Mouse (Mus musculus): ENCODE data around the gene Olfr1163. TPM values are rescaled to one million over a fixed set of nuclear protein-coding genes. Genes with fewer than 3 reads are reported as not detected.

Olfr1163 gene
- not detected in 2 replicates for polyA plus RNA-seq (2012; rRNA removed; ENCODE audit: low replicate concordance)

DNA sequence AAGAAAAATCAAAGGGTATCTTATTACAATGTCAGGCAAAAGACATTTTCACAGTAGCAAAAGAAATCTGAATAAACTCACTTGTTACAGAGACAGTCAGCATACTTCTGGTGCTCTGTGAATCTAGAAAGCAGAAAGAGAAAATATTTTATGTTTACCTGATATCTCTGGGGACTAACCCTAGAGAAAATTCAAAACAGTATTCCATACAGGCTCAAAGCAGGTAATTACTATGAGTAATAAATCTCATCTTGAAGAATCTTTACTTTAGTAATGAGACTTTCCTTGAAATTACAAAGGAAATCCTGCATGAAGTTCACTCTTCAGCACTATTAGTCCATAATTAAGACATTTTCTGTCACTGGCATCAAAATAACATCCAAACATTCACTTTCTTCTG, at the start of gene Olfr1163:
TSS of gene Olfr1163 (minus strand) at position 101 of the 400 bp plus-strand sequence.

DNA sequence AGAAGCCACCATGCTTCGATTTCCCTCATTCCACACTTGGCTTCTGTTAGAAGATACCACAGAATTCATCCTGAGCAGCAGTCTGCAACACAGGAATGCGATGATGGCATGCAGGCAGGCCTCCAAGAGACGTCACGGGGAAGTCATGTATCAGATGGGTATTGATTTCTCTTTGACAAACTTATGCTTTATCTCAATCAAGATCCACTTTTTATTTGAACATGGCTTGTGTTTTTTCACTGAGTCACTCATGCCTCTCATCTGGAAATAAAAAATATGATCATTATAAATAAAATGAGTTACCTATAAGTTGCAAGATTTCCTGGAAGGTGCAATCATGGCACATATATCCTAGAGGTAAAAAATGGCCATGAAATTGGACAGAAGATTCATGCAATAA, 22.2 kb upstream of the Olfr1163 start, which contains the start of gene Olfr1164:
TSS of gene Olfr1164 (minus strand) at position 101 of the 400 bp plus-strand sequence.

DNA sequence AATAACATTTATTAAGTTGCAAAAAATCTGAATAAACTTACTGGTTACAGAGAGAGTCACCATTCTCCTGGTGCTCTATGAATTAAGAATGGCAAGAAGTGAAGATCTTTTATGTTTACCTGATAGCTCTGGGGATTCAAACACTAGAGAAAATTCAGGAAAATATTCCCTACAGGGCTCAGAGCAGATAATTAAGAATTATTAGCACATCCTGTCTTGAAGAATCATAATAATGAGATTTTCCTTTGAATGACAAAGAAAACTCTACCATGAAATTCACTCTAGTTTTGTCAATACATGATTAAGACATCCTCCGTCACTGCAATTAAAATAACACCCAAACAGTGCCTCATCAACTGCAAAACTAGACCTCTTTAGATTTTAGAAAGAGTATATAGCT, 20.6 kb downstream of the Olfr1163 start, which contains the start of gene Olfr1162:
TSS of gene Olfr1162 (minus strand) at position 101 of the 400 bp plus-strand sequence.

DNA sequence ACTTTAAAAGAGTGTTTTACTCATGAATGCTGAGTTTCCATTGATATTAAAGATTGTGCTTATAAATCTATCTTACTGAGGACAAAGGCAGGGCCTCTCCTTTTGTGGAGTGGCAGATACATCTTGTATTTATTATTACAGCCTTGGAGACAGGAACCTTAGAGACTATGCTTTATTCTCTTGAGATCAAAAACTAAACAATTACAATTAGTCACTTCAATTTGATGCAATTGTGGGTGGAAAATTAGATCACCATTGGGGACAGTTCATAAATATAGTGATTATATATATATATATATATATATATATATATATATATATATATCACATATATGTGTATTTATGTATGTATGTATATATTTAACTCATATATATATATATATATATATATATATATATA, 34.0 kb downstream of the Olfr1163 start, which contains the start of gene Olfr73:
TSS of gene Olfr73 (minus strand) at position 101 of the 400 bp plus-strand sequence.

GRCm38 (mm10) chr2:88022474-88022873, 49.2 kb downstream of the Olfr1163 start, which contains the start of gene Olfr1161:
Gene Olfr1161, plus strand, starts transcription at chr2:88022774.

Other genes with a start within 250 kb of the Olfr1163 start
- gene Olfr1148, start 241.3 kb downstream of the Olfr1163 start, polyA plus RNA-seq (2012; rRNA removed; ENCODE audit: low replicate concordance) = not detected in 2 replicates
- not detected in 2 replicates for gene Olfr1150-ps1, start 227.8 kb downstream of the Olfr1163 start, polyA plus RNA-seq (2012; rRNA removed; ENCODE audit: low replicate concordance)
- gene Olfr1151, start 216.0 kb downstream of the Olfr1163 start, polyA plus RNA-seq (2012; rRNA removed; ENCODE audit: low replicate concordance) = not detected in 2 replicates
- gene Olfr1152, start 205.3 kb downstream of the Olfr1163 start, polyA plus RNA-seq (2012; rRNA removed; ENCODE audit: low replicate concordance) = not detected in 2 replicates
- gene Olfr1153, start 176.9 kb downstream of the Olfr1163 start, polyA plus RNA-seq (2012; rRNA removed; ENCODE audit: low replicate concordance) = not detected in 2 replicates
- gene Olfr1154, start 166.7 kb downstream of the Olfr1163 start, polyA plus RNA-seq (2012; rRNA removed; ENCODE audit: low replicate concordance) = not detected in 2 replicates
- not detected in 2 replicates for gene Olfr1155, start 126.7 kb downstream of the Olfr1163 start, polyA plus RNA-seq (2012; rRNA removed; ENCODE audit: low replicate concordance)
- gene Olfr1156, start 118.7 kb downstream of the Olfr1163 start, polyA plus RNA-seq (2012; rRNA removed; ENCODE audit: low replicate concordance) = not detected in 2 replicates
- gene Olfr1157, start 103.5 kb downstream of the Olfr1163 start, polyA plus RNA-seq (2012; rRNA removed; ENCODE audit: low replicate concordance) = not detected in 2 replicates
- not detected in 2 replicates for gene Olfr74, start 97.2 kb downstream of the Olfr1163 start, polyA plus RNA-seq (2012; rRNA removed; ENCODE audit: low replicate concordance)
- not detected in 2 replicates for gene Olfr1158, start 81.7 kb downstream of the Olfr1163 start, polyA plus RNA-seq (2012; rRNA removed; ENCODE audit: low replicate concordance)
- not detected in 2 replicates for gene Olfr1160, start 63.6 kb downstream of the Olfr1163 start, polyA plus RNA-seq (2012; rRNA removed; ENCODE audit: low replicate concordance)
- gene Olfr1161, start 49.1 kb downstream of the Olfr1163 start, polyA plus RNA-seq (2012; rRNA removed; ENCODE audit: low replicate concordance) = not detected in 2 replicates
- gene Olfr73, start 34.1 kb downstream of the Olfr1163 start, polyA plus RNA-seq (2012; rRNA removed; ENCODE audit: low replicate concordance) = not detected in 2 replicates
- not detected in 2 replicates for gene Olfr1162, start 20.7 kb downstream of the Olfr1163 start, polyA plus RNA-seq (2012; rRNA removed; ENCODE audit: low replicate concordance)
- gene Olfr1164, start 22.1 kb upstream of the Olfr1163 start, polyA plus RNA-seq (2012; rRNA removed; ENCODE audit: low replicate concordance) = not detected in 2 replicates
- gene Olfr1166, start 56.4 kb upstream of the Olfr1163 start, polyA plus RNA-seq (2012; rRNA removed; ENCODE audit: low replicate concordance) = not detected in 2 replicates
- gene Olfr1167, start 83.4 kb upstream of the Olfr1163 start, polyA plus RNA-seq (2012; rRNA removed; ENCODE audit: low replicate concordance) = not detected in 2 replicates
- not detected in 2 replicates for gene Olfr1168, start 110.0 kb upstream of the Olfr1163 start, polyA plus RNA-seq (2012; rRNA removed; ENCODE audit: low replicate concordance)
- not detected in 2 replicates for gene Olfr1170, start 156.5 kb upstream of the Olfr1163 start, polyA plus RNA-seq (2012; rRNA removed; ENCODE audit: low replicate concordance)
- not detected in 2 replicates for gene Olfr1173, start 208.0 kb upstream of the Olfr1163 start, polyA plus RNA-seq (2012; rRNA removed; ENCODE audit: low replicate concordance)
- not detected in 2 replicates for gene Olfr1174-ps, start 243.3 kb upstream of the Olfr1163 start, polyA plus RNA-seq (2012; rRNA removed; ENCODE audit: low replicate concordance)

Data from subcutaneous adipose tissue, adult 2 months (tissue).